Mouse (Mus musculus) adrenal gland, postnatal 36 days (tissue): ENCODE data around the gene Syt12. TPM values are rescaled to one million over a fixed set of nuclear protein-coding genes. Genes with fewer than 3 reads are reported as not detected.

Source experiments
- DNase-seq, 2 experiments: peaks; one replicate each; pipeline ENCODE4 v3.0.0; 2021; ENCODE audit warnings: mixed read lengths in 1 of 2
- long read RNA-seq, 2 experiments: library from polyadenylated mRNA; stranded (forward); transcript quantifications; one replicate each; pipeline ENCODE4 v2.0.0; 2021; ENCODE audit warnings: borderline sequencing depth in 2 of 2
- total RNA-seq, 2 experiments: library from RNA; stranded (reverse); gene quantifications; 2 replicates each; pipeline ENCODE4 v1.2.3; 2021

Syt12 gene
- total RNA-seq: 10 to 100 TPM; 66.1 to 69.9 TPM
- long read RNA-seq, experiment 1, transcript Syt12-201 (8 exons, 3,581 nt): major isoform, 141 of 173 reads
- long read RNA-seq, experiment 1, partial matches to known transcripts: 13 of 173 reads
- long read RNA-seq, experiment 1, other reads (novel, unspliced or antisense): 19 of 173 reads
- long read RNA-seq, experiment 2, transcript Syt12-201 (8 exons, 3,581 nt): major isoform, 38 of 47 reads
- long read RNA-seq, experiment 2, partial matches to known transcripts: 4 of 47 reads
- long read RNA-seq, experiment 2, other reads (novel, unspliced or antisense): 5 of 47 reads

DNA sequence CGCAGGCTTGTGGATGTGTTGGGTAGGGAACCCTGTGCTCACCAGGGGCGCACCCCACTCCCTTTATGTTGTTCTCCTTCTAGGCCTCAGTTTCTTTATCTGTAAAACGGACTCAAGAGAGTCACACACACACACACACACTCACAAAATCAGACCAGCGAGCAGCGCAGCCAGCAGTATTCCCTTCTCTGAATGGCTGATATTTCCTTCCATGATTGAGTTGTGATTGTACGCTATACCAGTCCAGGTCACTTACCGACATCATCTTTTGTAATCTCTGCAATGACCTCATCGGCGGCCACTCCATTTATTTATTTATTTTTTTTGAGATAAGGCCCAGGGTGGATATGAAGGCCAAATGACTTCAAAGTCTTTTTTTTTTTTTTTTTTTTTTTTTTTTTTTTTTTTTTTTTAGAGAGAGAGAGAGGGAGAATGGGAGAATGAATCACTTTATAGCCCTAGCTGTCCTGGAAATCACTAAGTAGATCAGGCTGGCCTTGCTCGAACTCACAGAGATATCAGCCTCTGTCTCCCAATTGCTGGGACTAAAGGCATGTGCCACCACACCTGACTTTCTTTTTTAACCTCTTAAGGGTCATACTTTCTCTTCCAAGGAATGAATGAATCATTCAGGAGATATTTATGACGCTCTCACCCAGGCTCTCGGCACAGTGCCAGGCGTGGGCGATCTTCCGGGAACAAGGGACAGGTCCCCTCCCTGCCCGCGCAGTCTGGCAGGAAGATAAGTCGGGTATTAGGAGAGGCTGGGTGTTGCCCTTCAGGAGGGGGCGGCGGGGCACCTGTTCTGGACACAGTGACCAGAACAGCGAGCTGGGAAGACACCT, at the start of gene Syt12:
Syt12 (minus strand) TSS at position 103 of the 845 bp plus-strand sequence.
- DNase-seq: peak; percentile 82 to 84

DNA sequence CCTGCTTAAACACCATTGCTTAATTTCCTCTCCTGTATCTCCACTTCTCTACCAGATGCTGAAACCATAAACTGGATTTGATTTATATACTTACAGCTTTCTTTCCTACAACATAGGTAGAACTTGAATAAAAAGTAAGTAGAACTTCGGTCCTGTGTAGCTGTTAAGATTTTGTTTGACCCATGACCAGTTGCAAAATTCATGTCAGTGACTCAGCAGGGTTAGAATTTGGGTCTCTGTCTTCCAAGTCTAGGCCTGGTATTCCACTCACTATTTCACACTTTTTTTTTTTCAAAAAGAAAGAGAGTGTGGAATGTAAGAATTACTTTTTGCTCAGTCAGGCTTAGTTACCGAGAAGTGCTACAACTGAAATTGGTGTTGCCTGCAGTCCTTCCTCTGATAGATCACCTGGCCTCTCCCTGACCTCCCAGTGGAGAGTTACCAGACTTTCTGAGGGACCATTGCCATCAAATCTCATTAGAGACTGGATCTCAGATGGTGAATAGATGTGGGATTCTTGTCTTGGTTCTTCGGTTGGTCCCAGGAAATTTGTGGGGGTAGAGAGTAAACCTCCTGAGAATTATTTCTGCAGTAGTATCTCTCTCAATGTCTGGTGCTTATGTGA, 44.3 kb upstream of the Syt12 start:
- peak in 1 of 2 experiments; percentile 31 for DNase-seq

DNA sequence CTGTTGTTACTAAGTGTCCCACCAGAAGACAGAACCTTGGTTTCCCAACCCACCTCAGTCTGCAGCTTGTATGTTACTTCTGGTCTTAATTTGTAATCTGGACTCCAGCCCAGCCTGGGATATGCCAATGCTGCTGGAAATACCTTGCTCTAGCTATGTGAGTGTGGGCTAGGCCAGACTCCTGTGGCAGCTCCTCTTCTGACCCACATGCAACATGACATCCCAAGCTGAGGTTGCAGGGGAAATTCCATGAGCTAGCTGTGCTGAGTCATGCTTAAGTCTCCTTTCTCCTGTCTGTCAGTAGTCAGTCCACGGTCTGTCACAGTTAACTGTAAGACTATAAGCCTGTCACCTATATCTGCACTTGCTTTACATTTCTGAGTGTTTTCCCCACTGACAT, 40.2 kb upstream of the Syt12 start:
- DNase-seq: peak; percentile 66 to 73

DNA sequence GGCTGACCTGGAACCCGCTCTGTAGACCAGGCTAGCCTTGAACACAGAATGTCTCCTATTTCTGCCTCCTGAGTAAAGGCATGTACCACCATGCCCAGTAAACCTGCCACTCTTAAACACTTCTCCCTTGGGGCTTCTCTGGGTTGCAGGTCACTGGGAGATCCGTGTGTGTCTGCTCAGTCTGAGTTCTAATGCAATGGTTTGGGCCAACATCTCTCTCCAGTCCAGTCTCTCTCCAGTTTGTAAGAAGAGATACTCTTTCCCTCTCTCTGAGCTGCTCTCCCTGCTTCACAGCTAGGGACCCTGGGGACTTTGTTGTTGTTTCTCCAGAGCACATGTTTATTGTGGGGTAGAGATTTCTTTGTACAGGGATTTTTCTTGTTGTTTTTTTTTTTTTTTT, 39.0 kb upstream of the Syt12 start:
- DNase-seq: no peak

DNA sequence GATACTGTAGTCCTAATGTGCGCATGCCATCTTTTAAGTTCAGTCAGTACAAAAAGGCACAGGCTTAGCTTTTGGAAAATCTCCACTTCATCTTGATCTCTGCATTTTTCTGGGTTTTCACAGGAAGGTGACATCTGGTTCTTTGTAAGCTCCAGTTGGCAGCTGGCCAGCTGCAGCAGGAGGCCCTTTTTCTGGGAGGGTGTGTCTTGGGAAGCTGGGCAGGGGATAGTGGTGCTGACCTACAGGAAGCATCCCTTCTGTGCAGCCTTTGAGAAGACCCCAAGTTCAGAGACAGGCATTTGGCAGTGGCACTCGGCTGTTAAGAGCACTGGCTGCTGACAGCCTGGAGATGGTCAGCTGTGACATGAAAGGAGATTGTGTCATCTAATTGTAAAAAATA, 38.5 kb upstream of the Syt12 start:
- peak in 1 of 2 experiments; percentile 29 for DNase-seq

DNA sequence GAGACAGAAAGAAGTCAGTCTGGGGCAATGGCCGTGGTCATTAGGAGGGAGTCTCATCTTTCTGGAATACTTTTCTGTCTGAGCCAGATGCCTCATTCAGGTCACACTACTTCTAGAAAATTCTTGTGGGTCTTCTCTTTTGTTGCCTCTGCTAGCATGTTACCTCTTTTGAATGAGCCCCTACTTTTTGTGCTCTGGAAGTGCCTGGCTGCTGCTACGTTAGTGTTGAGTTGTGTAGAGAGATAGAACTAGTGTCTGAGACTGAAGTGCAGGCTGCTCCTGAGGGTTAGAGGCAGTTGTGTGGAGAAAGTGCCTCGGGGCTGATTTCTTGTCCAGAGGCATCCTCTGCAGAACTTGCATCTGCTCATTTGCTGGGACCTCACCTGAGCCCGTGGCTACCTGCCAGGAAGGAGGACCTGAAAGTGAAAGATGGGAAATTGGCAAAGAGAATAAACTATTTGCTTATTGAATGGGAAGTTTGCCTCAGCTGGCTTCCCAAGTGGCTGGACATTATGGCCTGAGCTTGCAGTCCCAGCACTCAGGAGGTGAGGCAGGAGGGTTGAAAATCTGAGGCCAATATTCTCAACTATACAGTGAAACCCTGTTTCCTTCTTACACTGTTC, 36.1 kb upstream of the Syt12 start:
- DNase-seq: no peak

DNA sequence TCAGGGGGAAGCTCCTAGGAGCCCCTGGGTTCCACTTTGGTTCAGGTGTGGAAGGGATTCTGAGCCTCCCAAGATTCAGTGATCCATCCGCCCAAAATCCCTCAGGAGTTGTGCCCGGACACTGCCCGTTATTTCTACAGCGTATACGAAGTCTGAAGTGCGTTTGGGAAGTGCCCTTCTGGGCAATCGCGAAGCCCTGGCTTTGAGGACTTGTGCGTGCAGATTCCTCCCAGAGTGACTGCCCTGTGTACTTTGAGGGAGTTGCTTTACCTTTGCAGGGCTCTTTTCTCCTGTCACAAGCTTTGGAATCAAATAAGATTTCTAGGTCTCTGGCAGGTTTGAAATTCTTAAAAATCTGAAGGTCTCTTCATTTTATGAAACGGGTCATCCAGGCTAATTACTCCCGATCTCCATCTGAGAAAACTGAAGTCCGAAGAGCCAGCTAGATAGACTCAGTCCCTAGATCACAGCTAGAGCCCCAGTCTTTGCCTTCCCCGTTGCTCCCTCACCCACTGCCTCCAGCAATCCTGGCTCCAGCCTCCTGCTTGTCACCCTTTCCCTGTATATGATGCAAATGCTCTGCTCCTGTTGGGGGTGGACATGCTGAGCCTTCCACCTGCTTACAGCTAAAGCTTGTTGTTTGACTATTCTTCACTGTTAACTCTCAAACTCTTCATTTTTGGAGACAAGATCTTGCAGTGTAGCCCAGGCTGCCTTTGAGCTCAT, 34.0 kb upstream of the Syt12 start:
- DNase-seq: peak; percentile 49 to 55

DNA sequence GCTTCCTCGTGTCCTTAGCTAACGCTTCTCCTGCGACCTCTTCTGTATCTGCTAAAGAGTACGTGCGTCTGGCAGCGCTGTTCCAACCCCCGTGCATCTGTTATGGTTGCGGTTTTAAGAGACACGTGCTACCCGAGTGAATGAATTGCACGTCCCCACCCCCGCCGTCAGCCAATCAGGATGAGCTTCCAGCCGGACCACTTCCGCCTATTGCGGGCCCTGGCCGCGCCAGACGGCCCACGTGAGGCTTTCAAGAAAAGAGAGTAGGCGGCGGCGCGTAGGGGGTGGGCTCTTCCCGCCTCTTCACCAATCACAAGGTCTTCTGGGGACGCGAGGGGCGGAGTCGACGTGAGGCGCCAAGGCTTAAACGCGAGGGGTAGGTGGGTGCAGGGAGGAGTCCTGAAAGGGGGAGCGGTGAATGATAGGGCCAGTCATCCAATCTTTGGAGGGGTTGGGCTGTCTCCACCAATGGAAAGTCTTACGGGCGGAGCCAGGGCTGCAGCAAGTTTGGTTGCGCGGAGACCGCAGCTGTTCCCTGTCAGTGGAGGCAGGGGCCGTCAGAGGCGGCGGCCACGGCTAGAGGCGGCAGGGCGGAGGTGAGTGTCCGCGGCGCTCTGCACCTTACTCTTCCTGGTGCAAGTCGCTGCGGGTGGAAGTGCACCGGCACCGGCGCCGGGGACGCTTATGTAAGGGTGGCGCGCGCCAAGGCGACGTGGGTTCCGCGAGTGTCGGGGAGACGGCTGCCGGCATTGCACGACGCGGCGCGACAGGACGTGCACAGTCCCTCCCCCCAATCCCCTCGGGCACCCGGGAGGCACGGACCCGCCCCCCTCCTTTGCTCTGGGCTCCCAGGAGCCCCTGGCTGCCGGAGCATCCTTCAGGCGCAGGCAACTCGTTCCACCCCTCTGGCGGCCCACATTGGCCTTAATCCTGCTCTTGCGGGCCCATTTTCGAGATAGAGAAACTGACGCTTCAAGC, 33.0 kb upstream of the Syt12 start, which contains the start of gene Pcx:
Pcx (plus strand) TSS at position 487 of the 978 bp plus-strand sequence.
- DNase-seq: peak; percentile 98 to 99

DNA sequence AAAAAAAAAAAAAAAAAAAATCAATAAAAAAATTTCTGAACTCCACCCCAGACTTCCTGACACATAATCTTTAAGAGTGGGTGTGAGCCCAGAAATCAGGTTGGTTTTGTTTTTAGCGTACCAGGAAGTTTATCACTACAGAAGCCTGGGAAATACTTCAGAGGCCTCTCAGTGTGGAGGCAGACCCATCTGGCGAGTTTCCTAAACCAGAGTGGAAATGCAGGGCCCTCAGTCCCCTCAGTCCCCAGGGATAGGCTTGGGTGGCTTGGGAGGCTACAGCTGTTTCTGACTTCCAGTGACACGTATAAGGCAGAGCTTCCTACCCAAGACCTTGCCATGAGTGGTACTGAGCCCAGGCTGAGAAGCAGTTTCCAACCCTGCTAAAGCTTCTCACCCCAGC, 30.5 kb upstream of the Syt12 start:
- DNase-seq: no peak

DNA sequence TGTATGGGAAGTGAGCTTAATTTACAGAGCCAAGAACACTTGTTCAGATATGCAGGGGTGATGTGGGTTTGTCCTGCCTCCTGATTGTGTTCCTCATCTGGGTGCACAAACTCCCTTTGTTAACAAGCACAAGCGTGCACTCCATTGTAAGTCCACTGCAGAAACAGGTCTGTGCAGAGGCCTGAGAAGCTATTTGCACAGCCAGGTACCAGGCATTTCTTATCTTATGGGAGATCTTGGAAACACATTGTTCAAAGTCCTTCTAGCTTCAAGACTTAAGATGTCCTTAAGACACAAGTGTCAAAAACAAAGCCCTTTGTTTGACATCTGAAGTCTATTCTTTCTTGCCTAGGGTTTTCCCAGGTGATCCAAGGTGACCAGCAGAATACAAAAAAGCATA, 27.6 kb upstream of the Syt12 start:
- no peak for DNase-seq

DNA sequence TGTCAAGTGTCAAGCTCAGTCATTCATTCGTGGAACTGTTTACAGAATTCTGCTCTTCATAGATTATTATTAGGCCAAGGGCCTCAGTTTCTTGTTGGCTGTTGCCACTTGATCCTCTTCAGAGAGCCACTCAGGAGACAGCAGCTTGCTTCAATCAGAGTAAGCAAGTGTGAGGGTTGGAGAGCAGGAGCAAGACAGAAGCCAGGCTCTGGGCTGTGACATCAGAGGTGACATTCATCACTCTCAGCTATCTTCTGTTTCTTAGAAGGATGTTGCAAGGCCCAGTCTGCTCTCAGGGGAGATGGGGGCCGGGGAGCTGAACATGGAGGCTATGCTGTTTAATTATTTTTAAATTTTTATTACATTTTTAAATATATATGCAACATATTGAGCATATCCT, 25.5 kb upstream of the Syt12 start:
- no peak for DNase-seq

DNA sequence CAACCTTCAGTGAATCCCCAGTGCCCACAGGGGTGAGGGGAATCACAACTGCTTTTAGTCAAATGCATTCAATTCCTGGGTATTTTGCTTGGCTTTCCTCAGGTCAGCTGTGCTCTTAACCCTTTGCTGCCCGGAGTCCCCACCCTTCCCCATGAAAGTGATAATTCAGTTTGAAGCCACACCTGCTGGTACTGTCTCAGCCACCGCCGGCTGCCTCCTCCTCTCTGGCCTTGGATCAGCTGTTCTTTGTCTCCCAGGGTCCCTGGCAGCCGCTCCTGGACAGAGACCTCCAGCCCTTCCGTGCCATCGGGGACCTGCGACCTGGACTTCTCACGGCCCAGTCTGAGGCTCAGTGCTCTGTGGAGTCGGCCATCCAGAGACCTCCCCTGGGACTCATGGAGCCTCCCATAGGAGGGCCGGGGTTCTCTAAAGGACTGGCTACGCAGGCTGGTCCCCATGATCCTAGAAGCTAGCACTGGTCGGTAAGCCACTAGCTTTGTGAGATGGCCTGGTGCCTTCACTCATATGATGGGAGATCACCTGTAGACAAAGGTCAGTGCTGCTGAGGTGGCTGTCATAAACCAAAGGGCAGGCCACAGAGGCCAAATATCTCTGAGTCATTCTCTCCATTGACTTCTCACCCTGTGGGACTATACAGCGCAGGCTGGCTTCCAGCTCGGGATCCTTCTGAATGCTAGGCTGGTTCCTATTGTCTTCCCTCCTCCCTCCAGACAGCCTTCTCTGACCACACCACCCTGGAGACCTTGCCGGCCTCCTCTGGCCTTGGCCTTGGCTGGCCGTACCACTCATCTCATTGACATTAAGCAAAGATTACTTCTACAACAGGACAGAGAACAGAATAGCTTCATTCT, 21.1 kb upstream of the Syt12 start, which contains the start of gene 2010003K11Rik:
2010003K11Rik (minus strand) TSS at position 522 of the 872 bp plus-strand sequence.
- peak; percentile 82 to 90 for DNase-seq

DNA sequence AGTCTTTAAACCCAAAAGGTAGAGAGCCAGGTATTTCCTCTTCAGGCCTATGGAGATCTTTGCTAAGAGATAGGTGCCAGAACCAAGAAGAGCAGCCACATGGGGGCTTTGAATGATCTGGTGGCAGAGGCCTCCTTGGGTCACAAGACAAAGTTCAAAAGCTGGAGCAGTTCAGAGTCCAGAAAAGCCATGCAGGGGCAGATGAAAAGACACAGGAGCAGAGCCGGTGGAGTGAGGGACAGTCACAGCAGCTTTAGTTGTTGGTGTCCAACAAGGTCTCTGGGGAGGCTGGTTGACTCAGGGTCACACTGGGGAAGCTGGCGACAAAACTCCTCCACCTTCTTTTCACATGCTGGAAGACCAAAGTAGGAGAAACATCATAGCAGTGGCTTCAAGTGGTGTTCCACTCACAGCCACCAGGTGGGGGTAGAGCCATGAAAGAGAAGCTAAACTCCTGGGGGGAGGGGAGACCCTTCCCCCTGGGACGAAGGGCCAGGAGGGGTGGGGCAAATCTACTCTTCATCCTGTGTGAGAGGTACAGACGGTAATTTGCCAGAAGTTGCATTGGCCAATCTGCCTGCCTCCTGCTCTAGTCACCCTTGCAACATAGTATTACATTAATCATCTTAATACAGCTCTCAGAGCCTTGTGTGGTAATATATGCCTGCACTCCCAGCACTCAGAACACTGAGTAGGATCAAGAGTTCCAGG, 20.2 kb upstream of the Syt12 start:
- peak; percentile 87 to 91 for DNase-seq

DNA sequence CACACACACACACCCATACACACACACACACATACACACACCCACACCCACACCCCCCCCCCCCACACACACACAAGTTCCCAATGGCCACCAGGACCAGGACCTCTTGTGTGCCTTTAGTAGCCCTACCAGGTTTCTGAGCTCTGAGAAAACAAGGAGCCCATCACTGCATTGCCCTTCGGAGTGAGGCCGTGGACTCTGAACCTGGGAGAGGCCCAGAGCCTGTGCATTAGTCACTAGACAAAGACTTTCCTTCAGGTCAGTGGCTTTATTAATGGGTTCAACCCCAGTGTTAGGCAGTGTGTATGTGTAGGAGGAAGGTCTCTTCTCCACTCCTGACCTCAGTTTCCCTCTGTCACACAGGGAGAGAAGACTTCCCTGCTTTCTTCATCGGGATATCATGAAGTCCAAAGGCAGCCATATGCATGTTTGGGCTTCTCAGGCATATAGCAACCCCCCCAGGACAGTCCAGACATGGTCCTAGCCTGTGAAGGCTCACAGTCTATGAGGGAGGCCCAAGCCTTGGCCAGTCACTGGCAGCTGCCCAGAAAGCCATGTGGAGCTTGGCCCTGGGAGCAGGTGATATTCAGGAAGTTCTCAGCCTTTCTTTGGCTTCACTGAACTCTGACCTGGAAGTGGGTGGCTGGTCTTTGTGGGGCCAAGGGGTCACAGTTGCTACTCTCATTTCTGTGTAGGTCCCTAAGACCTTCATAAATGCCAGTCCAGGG, 19.5 kb upstream of the Syt12 start:
- DNase-seq: peak in 1 of 2 experiments; percentile 60

DNA sequence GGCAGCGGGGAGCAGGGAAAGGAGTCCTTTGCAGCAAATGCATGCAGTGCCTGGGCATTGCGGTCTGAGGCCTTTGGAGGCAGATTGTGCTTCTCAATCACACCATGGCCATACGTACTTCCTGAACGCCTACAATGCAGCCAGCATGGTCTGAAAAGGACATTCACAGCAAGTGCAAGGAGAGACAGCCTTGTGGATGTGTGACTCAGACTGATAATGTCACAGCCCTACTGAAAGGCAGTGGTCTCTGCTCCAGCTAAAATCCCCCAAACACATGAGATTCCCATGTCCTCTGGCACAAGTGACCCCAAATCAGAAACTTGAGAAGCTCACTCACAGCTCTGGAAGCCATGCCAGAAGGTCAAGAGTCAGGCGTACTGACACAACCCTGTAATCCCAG, 18.6 kb upstream of the Syt12 start:
- DNase-seq: no peak

DNA sequence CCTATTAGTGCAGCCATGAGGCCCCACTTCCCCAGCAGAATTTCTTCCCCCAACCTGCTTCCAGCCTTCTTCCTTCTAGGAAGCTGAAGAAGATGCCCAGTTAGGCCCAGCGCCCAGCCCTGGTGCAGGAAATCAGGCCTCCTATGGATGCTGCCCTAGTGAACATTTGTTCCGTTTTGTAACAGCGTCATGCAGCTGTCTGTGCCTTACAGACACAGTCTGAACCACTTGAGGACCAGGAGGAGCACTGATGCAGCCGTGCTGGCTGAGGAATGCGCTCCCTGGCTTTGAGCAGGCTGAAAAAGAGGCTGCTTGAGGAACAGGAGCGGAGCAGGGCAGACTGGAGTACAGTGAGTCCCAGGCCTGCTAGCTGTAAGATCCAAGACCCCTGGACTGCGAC, 17.5 kb upstream of the Syt12 start:
- no peak for DNase-seq

DNA sequence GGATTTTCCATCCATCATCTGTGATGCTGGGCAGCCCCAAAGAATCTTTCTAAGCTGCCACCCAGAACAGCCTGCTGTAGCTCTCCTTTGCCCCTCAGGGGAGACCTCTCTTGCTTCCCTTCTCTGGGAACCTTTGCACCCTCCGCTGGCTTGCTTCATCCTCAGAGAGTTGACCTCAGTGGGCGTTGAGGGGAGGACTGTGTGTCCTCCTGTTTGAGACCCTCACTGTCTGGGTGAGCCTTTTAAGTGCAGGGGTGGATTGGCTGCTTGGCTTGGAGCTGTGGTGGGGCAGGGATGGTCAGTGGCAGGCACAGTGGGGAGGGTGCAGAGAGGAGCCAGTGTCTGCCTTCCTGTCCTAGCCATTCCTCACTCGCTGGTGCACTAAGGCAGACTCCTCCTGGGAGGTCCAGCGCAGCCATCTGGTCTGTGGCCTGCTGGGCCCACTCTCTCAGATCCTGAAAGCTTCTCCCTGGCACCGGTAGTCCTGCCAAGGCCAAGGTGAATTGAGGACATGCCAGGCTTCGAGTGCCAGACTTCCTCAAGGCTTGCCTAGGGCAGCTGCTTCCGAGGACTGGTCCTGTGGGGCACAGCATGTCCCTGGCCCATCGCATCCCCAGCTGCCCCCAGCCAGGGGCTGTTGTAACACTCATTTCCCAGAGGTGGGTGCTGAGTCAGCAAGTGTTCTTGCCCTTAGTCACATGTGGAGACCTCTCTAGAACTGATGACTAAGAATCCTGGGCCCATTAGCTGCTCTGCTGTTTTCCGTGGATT, 15.5 kb upstream of the Syt12 start:
- DNase-seq: peak; percentile 86 to 89
